Mouse (Mus musculus): ENCODE measurements around the gene Ugt1a7c.

Gene Ugt1a7c

DNA sequence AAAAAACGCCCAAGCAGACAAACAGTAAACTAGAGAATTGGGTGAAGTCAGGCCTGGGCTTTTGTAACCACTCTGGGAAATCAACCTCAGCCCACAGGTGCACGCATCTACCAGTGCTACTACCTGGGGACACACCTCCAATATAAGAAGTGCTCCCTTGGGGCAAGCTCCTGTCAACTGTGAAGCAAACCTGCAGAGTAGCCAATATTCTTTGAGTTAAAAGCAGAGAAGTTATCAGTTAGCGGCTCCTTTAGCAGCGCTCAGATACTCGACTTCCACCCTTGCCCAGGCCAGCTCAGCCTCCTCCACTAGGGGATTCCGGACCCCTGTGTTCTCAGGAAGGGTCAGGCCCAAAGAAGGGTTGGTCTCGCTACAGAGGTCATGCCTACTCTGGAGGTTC is 166.8 kb downstream of the Ugt1a7c start:
- DNase-seq (ENCODE audit: low spot score): no peak

DNA sequence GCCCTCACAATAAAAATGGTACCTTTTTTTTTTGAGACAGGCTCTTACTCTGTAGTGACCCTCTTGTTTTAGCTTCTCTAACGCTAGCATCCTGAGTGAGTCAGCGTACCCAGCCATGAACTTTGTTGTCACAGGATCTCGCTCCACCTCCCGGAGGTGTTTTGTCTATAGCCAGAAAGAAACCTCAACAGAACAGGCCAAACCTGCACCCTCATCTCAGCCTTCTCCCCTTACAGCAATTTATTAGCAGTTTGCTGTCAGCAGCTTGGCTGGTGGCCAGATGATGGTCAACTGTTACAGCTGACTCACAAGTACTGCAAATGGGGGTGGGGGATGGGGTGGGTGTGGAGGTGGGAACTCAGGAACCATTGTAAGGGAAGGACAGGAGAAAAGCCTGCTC is 167.4 kb downstream of the Ugt1a7c start:
- DNase-seq (ENCODE audit: low spot score): no peak

DNA sequence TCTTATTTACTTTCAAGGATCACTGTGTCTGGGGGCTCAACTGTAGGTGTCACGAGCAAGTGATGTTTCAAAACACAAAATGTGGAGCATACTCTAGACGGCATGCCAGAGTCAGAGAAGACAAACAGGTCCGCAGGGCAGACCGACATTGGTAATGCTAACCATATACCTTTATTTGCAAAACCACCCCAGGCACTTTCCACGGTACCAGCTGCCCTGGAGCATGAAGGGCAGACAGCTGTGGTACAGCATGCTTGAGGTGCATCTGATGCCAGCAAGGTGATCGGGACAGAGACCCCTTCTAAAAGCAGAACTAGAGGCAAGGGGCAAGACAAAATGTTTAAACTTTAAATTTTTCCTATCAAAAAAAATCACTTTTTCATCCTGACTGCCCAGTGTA is 168.1 kb downstream of the Ugt1a7c start:
- DNase-seq (ENCODE audit: low spot score): no peak

DNA sequence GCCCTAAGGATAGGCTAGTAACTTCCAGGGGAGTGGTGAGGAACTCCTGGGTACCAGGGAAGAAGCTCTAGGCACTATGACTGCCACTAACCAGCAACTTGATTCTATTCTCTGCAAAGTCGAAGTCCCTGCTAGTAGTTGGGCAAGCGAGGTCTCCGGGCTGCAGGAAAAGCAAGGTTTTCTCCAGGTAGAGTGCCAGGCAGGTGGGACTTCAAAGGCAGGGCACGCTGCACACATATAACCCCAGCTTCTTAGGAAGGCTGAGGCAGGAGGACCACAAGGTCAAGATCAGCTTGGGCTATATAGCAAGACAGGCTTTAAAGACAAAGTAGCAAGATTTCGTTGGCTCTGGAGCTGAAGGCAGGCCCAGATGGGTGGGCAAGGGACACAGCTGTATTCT is 168.9 kb downstream of the Ugt1a7c start:
- no peak for DNase-seq (ENCODE audit: low spot score)

DNA sequence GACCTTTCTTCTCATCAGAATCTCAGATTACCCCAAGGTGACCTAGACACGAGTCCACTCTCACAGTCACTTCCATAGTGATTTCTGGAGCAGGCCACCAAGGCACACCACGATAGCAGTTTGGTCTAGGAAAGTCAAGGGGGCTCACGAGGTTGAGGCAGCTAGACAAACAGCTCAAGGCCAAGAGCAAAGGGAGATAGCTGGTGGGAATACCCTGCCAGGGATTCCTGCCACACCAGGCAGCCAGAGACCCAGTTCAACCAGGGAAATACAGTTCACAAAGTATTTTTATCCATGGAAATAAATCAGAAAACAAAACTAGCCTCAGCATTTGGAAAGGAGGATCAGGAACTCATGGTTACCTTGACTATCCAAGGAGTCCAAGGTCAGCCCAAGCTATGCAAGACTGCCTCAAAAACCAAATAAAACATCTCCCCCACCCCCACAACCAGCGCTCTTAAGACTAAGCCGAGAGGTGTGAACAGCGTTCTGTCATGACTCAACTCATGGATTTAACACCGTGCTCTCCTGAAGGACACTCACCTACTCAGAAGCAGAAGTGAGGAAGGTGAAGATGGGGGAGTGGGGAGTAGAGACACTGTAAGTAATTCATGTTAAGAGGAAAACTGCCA is 169.5 kb downstream of the Ugt1a7c start:
- no peak for DNase-seq (ENCODE audit: low spot score)

DNA sequence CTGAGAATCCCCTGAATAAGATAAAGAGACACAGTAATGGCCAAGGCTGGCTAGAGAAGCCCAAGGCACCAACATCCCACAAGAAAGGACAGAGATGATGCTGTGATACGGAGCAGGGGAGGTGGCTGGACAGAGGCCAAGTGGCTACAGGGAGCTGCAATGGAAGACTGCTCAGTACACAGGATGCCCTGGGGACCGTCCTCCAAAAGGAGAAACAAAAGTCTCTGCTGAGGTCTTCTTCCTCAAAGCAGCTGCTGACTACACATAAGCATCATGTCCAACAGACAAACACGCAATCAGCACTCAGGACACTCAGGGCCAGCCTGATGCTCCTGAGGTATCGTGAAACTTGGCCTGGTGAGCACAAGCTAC is 170.0 kb downstream of the Ugt1a7c start:
- DNase-seq (ENCODE audit: low spot score): no peak

DNA sequence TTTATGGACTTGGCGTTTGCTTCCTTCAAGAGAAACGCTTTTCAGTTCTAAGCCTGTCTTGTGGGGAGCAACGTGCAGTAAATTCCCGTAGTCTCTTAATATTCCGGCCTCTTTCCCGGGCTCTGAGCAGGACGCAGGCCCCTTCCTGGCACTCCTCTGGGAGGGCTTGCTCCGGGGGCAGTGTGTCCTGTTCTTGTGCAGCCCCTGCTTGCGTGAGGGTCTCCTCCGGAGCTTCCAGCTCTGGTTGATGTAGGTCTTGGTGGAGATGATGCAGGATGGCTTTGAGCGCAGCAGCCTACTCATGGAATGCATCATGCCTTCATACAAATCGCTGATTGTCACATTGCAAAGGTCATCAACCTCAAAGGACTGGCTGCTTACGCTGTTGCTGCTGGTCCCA is 171.3 kb downstream of the Ugt1a7c start:
- DNase-seq (ENCODE audit: low spot score): no peak

DNA sequence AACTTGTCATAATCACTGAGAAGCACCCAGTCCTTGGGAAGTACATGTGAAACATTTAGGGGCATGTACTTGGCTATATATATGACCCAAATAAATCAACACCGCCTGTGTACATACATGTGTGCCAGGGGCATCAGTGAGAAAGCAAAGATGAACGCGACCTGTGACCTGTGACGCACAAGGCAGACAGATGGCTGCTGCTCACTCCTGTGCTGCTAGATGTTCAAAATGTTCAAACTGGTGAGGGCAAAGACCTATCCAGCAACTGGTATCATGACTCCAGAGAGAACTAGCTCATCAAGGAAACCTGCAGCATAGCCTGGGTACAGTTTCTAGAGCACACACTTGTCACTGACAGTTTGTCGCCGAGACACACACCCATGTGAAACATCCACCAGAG is 172.6 kb downstream of the Ugt1a7c start:
- DNase-seq (ENCODE audit: low spot score): no peak

DNA sequence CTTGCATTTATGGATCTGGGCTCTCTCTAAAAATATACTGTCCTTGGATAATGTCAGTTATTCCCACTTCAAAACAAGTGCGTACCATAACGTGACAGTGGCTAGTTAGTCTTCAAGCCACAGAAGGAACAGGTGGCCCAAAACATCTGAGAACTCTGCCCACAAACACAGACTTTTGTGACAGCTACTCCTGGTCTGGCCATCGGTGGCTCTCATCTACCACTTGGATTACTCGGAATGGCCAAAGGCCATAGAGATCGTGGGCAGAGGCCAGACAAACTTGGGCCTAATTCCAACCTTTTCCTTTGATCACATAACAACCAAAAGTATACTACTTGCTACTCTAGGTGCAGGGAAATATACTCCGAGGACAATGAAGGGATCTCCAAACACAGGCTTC is 173.2 kb downstream of the Ugt1a7c start:
- no peak for DNase-seq (ENCODE audit: low spot score)

Data from c-Kit-positive CD71-positive TER-119-positive erythroid progenitor cells, embryonic 14.5 days (primary cell).